Mouse (Mus musculus) MEL (cell line): ENCODE data around the gene Zmynd12. TPM values are rescaled to one million over a fixed set of nuclear protein-coding genes. Genes with fewer than 3 reads are reported as not detected.
A peak's percentile ranks its signal among the peaks of the same experiment; 100 is the strongest.

Source experiments
- DNase-seq: peaks from one replicate; pipeline ENCODE4 v3.0.0; 2011; ENCODE audit warnings: low read depth, low spot score
- H3K27ac ChIP-seq: 2 replicates; pipeline ENCODE4 v1.5.1; 2012; ENCODE audit warnings: low read depth, mild to moderate bottlenecking, control low read depth, low read length, moderate library complexity; ENCODE audit not compliant: control insufficient read depth
- H3K27me3 ChIP-seq, 2 experiments: fragments of 150-350 bp in 1 of 2; sonication (generic) in 1 of 2; 2 replicates each; pipeline ENCODE4 v1.6.1; 2012; ENCODE audit warnings: low read length in 2 of 2, mild to moderate bottlenecking in 2 of 2, improper control_type of control experiment in 1 of 2, moderate library complexity in 1 of 2; ENCODE audit not compliant: insufficient read depth in 2 of 2, control insufficient read depth in 1 of 2
- H3K36me3 ChIP-seq, 2 experiments: 2 replicates each; pipeline ENCODE4 v1.6.1; 2012 to 2014; ENCODE audit warnings: low read length in 2 of 2, improper control_type of control experiment in 1 of 2, inconsistent platforms in 1 of 2, mild to moderate bottlenecking in 1 of 2; ENCODE audit not compliant: insufficient read depth in 2 of 2, control insufficient read depth in 1 of 2
- H3K4me1 ChIP-seq, 2 experiments: fragments of 150-350 bp in 1 of 2; sonication (generic) in 1 of 2; 2 replicates each; pipeline ENCODE4 v1.6.1; 2012; ENCODE audit warnings: low read length in 2 of 2, improper control_type of control experiment in 1 of 2, mild to moderate bottlenecking in 1 of 2; ENCODE audit not compliant: insufficient read depth in 2 of 2, control insufficient read depth in 1 of 2
- H3K4me3 ChIP-seq, 2 experiments: fragments of 150-350 bp in 1 of 2; sonication (generic) in 1 of 2; 2 replicates each; pipeline ENCODE4 v1.5.1; 2012; ENCODE audit warnings: low read depth in 2 of 2, low read length in 2 of 2, mild to moderate bottlenecking in 2 of 2, moderate library complexity in 2 of 2, control low read depth in 1 of 2, improper control_type of control experiment in 1 of 2; ENCODE audit not compliant: control insufficient read depth in 1 of 2, insufficient read depth in 1 of 2
- H3K79me2 ChIP-seq: 2 replicates; pipeline ENCODE4 v1.6.1; 2012; ENCODE audit warnings: mild to moderate bottlenecking, low read length, moderate library complexity; ENCODE audit not compliant: control insufficient read depth, poor library complexity, insufficient read depth
- H3K9ac ChIP-seq: 2 replicates; pipeline ENCODE4 v1.6.1; 2012; ENCODE audit warnings: low read depth, mild to moderate bottlenecking, control low read depth, low read length, moderate library complexity; ENCODE audit not compliant: control insufficient read depth, poor library complexity, severe bottlenecking
- H3K9me3 ChIP-seq: fragments of 150-350 bp; sonication (generic); replicated peaks from 2 replicates; pipeline ENCODE4 v1.6.1; 2012; ENCODE audit warnings: mild to moderate bottlenecking, low read length, improper control_type of control experiment, moderate library complexity; ENCODE audit not compliant: insufficient read depth
- E2F4 ChIP-seq: IDR thresholded peaks from 2 replicates; pipeline ENCODE4 v1.6.1; 2011; ENCODE audit warnings: low read depth, low read length, improper control_type of control experiment, borderline replicate concordance
- EP300 ChIP-seq, 2 experiments: IDR thresholded peaks; 2 replicates each; pipeline ENCODE4 v1.6.1; 2011; ENCODE audit warnings: improper control_type of control experiment in 2 of 2, low read length in 2 of 2, low read depth in 1 of 2, mild to moderate bottlenecking in 1 of 2
- JUND ChIP-seq: IDR thresholded peaks from 2 replicates; pipeline ENCODE4 v1.6.1; 2011; ENCODE audit warnings: low read depth, mild to moderate bottlenecking, improper control_type of control experiment, low read length
- KAT2A ChIP-seq: conservative IDR thresholded peaks from 2 replicates; pipeline ENCODE4 v1.6.1; 2012; ENCODE audit warnings: low read depth, low read length, improper control_type of control experiment, inconsistent platforms
- MAFK ChIP-seq: IDR thresholded peaks from 2 replicates; pipeline ENCODE4 v1.6.1; 2011; ENCODE audit warnings: low read depth, mild to moderate bottlenecking, low read length, improper control_type of control experiment, borderline replicate concordance
- MEF2A ChIP-seq: IDR thresholded peaks from 2 replicates; pipeline ENCODE4 v1.6.1; 2014; ENCODE audit warnings: low read depth, mild to moderate bottlenecking, inconsistent platforms, low read length, improper control_type of control experiment; ENCODE audit not compliant: poor library complexity, insufficient replicate concordance, severe bottlenecking; ENCODE audit errors: extremely low read depth
- MYB ChIP-seq: IDR thresholded peaks from 2 replicates; pipeline ENCODE4 v1.6.1; 2011; ENCODE audit warnings: mild to moderate bottlenecking, low read depth, low read length, improper control_type of control experiment
- MYC ChIP-seq: IDR thresholded peaks from 2 replicates; pipeline ENCODE4 v1.6.1; 2011; ENCODE audit warnings: low read depth, mild to moderate bottlenecking, low read length, improper control_type of control experiment, moderate library complexity
- NELFE ChIP-seq: IDR thresholded peaks from 2 replicates; pipeline ENCODE4 v1.6.1; 2011; ENCODE audit warnings: low read depth, low read length, improper control_type of control experiment
- POLR2AphosphoS2 ChIP-seq: IDR thresholded peaks from 2 replicates; pipeline ENCODE4 v1.6.1; 2011; ENCODE audit warnings: low read length, improper control_type of control experiment
- RAD21 ChIP-seq: IDR thresholded peaks from 2 replicates; pipeline ENCODE4 v1.6.1; 2011; ENCODE audit warnings: mild to moderate bottlenecking, low read depth, low read length, improper control_type of control experiment
- RCOR1 ChIP-seq: IDR thresholded peaks from 2 replicates; pipeline ENCODE4 v1.6.1; 2012; ENCODE audit warnings: low read depth, mild to moderate bottlenecking, inconsistent platforms, low read length, improper control_type of control experiment
- SIN3A ChIP-seq: IDR thresholded peaks from 2 replicates; pipeline ENCODE4 v1.6.1; 2012; ENCODE audit warnings: low read length, improper control_type of control experiment, inconsistent platforms
- TAL1 ChIP-seq: IDR thresholded peaks from 2 replicates; pipeline ENCODE4 v1.6.1; 2012; ENCODE audit warnings: mild to moderate bottlenecking, inconsistent platforms, low read length, moderate library complexity, mixed read lengths
- TBP ChIP-seq: IDR thresholded peaks from 2 replicates; pipeline ENCODE4 v1.8.0; 2011; ENCODE audit warnings: low read depth, low read length, improper control_type of control experiment
- USF1 ChIP-seq: IDR thresholded peaks from 2 replicates; pipeline ENCODE4 v1.6.1; 2014; ENCODE audit warnings: low read depth, mild to moderate bottlenecking, inconsistent platforms, low read length, improper control_type of control experiment, moderate library complexity
- USF2 ChIP-seq, 2 experiments: IDR thresholded peaks; 2 replicates each; pipeline ENCODE4 v1.6.1; 2011 to 2012; ENCODE audit warnings: improper control_type of control experiment in 2 of 2, low read length in 2 of 2, borderline replicate concordance in 1 of 2, inconsistent platforms in 1 of 2, low read depth in 1 of 2, mild to moderate bottlenecking in 1 of 2; ENCODE audit not compliant: insufficient read depth in 1 of 2
- ZMIZ1 ChIP-seq: IDR thresholded peaks from 2 replicates; pipeline ENCODE4 v1.6.1; 2012; ENCODE audit warnings: low read depth, mild to moderate bottlenecking, inconsistent platforms, low read length, improper control_type of control experiment, moderate library complexity
- ZNF384 ChIP-seq: IDR thresholded peaks from 2 replicates; pipeline ENCODE4 v1.6.1; 2012; ENCODE audit warnings: low read depth, mild to moderate bottlenecking, inconsistent platforms, low read length, improper control_type of control experiment
- polyA plus RNA-seq, 2 experiments: library from polyadenylated mRNA; stranded (reverse) in 1 of 2; unstranded in 1 of 2; fragments of >175 nt in 1 of 2; fragments of >200 nt in 1 of 2; gene quantifications; 2 replicates each; pipeline versions ENCODE4 v1.2.1 to v1.2.4; 2012; ENCODE audit warnings: low replicate concordance in 2 of 2, low read depth in 1 of 2; ENCODE audit not compliant: insufficient read length in 2 of 2, insufficient read depth in 1 of 2, missing spikeins in 1 of 2
- total RNA-seq: library from RNA; depleted of rRNA; stranded (reverse); fragments of 300-350 nt; gene quantifications from 2 replicates; pipeline ENCODE4 v1.2.3, GENCODE M21; 2012

Zmynd12 gene
- total and polyA plus RNA-seq, 3 experiments: 0.04 TPM; not detected in 2

GRCm38 (mm10) chr4:119484882-119485281, 62.3 kb downstream of the Zmynd12 start:
- H3K9ac ChIP-seq: no peak overlapping the region
- no peak for TF ChIP-seq MAFK
- TF ChIP-seq JUND: no peak
- no peak for TF ChIP-seq EP300 (IDR thresholded peaks at IDR 0.05; ENCODE audit: low read depth in 1 of 2, low read length in 2 of 2)
- no peak for TF ChIP-seq SIN3A
- no peak for TF ChIP-seq MYC
- no peak for TF ChIP-seq USF1
- TF ChIP-seq TAL1: no peak
- no peak for TF ChIP-seq ZNF384
- no peak for TF ChIP-seq MEF2A
- no peak for TF ChIP-seq TBP
- no peak for TF ChIP-seq RCOR1
- no peak for TF ChIP-seq NELFE

GRCm38 (mm10) chr4:119489666-119490065, 67.1 kb downstream of the Zmynd12 start:
- no peak overlapping the region for H3K4me3 ChIP-seq
- TF ChIP-seq MYB: no peak
- TF ChIP-seq TBP: no peak
- no peak for TF ChIP-seq KAT2A
- no peak for TF ChIP-seq MAFK
- TF ChIP-seq TAL1: no peak
- TF ChIP-seq ZMIZ1: no peak
- no peak for TF ChIP-seq USF2 (IDR thresholded peaks at IDR 0.05; ENCODE audit: borderline replicate concordance in 1 of 2, insufficient read depth in 1 of 2, low read depth in 1 of 2, low read length in 2 of 2)
- no peak for TF ChIP-seq USF1
- no peak for TF ChIP-seq RAD21
- TF ChIP-seq POLR2AphosphoS2: no peak
- TF ChIP-seq E2F4: no peak
- TF ChIP-seq JUND: no peak
- no peaks in the 10 kb centered on the region for H3K79me2 ChIP-seq
- no peak for DNase-seq
- H3K27ac ChIP-seq: no peak overlapping the region
- no peaks in the 10 kb centered on the region for H3K4me1 ChIP-seq
- no peaks in the 10 kb centered on the region for H3K9me3 ChIP-seq
- no peaks in the 10 kb centered on the region for H3K36me3 ChIP-seq
- H3K27me3 ChIP-seq: no peaks in the 10 kb centered on the region
- H3K9ac ChIP-seq: no peak overlapping the region

More at GRCm38 (mm10) chr4:119484882-119485281, 62.3 kb downstream of the Zmynd12 start:
- H3K9me3 ChIP-seq: no peaks in the 10 kb centered on the region
- peak; percentile 6 for DNase-seq
- no peaks in the 10 kb centered on the region for H3K79me2 ChIP-seq
- H3K27me3 ChIP-seq: no peaks in the 10 kb centered on the region
- H3K4me1 ChIP-seq: no peaks in the 10 kb centered on the region
- H3K36me3 ChIP-seq: no peaks in the 10 kb centered on the region
- no peak overlapping the region for H3K4me3 ChIP-seq
- no peak overlapping the region for H3K27ac ChIP-seq
